Mouse (Mus musculus): ENCODE measurements at regions not wholly inside any gene's neighbourhood (a gene's known extent, or its start where the extent isn't known, plus 50 kb on each side); places are given as distances from the start of the nearest gene placed in this dataset.

DNA sequence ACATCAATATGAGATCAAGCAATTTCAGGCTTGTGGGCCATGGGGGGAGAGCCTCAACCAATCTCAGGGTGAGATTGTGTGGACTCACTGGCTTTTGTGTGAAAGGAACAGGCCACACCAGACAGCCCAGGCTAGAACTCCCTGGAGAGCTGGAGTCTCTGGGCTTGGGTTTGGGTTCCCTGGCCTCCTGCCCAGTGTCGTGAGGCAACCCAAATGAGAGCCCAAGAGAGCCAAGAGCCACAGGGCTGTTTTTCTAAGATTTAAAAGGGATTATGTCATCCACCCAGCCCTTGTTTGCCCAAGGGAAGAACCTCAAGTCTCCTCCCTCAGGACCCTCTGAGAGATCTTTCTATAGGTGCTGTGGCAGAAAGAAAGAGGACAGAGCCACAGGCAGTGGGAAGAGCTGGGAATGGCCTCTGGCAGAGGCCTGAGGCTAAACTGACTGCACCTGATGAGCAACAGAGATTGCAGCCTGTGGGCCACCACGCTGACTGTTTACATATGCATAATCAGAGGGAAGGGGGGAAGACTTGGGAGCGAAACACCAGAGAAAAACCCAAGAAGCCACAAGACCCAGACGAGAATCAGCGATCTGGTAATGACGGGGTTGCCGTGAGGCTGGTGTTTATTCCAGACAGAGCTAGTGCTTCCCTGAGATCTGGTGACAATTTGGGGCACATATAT, 92.1 kb downstream of the Bcl2l11 start:
- 43% methylated on average over 7 of the region's 7 CpGs for WGBS
- no peaks in the 10 kb centered on the region for H3K27me3 ChIP-seq (replicated peaks; ENCODE audit: low read depth, poor library complexity, severe bottlenecking)
- peak overlapping the region; percentile 54 for H3K27ac ChIP-seq (replicated peaks)
- no peak overlapping the region for H3K4me3 ChIP-seq
- H3K4me1 ChIP-seq, result peaks cover 18% of the 10 kb centered on the region
- no peaks in the 10 kb centered on the region for H3K36me3 ChIP-seq (replicated peaks)
- no peak for DNase-seq (ENCODE audit: low spot score)
- H3K9me3 ChIP-seq, result no peaks in the 10 kb centered on the region

DNA sequence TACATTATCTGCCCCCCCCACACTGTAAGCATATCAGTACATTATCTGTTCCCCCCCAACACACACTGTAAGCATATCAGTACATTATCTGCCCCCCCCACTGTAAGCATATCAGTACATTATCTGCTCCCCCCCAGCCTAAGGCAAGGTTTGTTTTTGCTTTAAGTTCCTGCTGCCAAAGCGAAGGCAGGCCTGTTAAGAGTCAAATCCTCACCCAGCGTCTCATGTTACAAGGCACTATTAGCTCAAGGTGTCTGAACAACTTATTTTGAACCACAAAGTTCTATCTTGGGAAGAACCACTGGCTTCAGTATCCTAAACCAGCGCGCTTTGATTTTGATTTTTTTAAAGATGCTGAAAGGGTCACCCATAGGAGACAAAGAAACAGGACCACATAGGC, 93.1 kb downstream of the Bcl2l11 start:
- WGBS, result 58% methylated on average over 4 of the region's 4 CpGs
- Histone ChIP-seq H3K9me3 (no peaks in the 10 kb centered on the region), H3K27ac (replicated peaks) (no peak overlapping the region), H3K36me3 (replicated peaks) (no peaks in the 10 kb centered on the region), H3K4me1 (peaks cover 18% of the 10 kb centered on the region), H3K27me3 (replicated peaks; ENCODE audit: low read depth, poor library complexity, severe bottlenecking) (no peaks in the 10 kb centered on the region), H3K4me3 (no peak overlapping the region)
- no peak for DNase-seq (ENCODE audit: low spot score)

DNA sequence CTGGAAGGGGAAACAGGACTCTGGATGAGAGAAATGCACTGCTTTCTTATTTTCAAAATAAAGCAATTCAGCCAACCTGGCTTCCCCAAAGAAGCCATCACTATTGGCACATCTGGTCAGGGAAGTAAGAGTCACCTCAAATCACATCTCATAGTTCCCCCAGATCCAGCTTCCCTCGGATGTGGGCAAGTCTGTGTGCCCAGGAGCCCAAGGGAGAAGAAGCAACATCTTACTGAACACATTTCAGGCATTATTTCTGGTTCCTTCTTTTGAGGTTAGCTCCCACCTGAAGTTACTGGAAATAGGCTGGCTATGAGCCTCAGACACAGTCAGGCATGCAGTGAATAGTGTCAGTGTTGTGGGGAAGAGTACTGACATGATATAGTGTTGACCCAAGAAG, 95.2 kb downstream of the Bcl2l11 start:
- no peaks in the 10 kb centered on the region for H3K9me3 ChIP-seq
- peaks cover 18% of the 10 kb centered on the region for H3K4me1 ChIP-seq
- H3K27ac ChIP-seq (replicated peaks), result no peak overlapping the region
- H3K27me3 ChIP-seq (replicated peaks; ENCODE audit: low read depth, poor library complexity, severe bottlenecking), result no peaks in the 10 kb centered on the region
- DNase-seq (ENCODE audit: low spot score), result no peak
- 68% methylated on average over 1 of the region's 1 CpGs for WGBS
- H3K4me3 ChIP-seq, result no peak overlapping the region
- H3K36me3 ChIP-seq (replicated peaks), result no peaks in the 10 kb centered on the region

DNA sequence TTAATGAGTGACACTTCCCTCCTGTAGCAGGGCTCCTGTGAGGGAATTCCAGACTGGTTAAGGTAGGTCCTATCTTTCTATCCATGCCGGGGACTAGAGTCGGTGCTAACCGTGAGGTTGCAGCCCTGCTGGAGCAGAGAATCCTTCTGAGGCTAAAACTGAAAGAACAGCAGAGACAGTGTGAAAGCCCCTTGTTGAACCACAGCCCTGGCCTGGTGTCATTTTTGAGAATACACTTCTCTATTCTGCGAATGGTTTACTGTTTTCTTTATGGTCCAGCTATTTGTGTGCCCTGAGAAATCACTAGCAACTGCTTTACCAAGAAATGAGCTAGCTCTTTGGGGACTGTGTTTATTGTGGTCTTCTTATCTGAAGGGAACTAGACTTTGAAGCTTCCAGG, 95.8 kb downstream of the Bcl2l11 start:
- Histone ChIP-seq H3K9me3 (no peaks in the 10 kb centered on the region), H3K27ac (replicated peaks) (no peak overlapping the region), H3K36me3 (replicated peaks) (no peaks in the 10 kb centered on the region), H3K27me3 (replicated peaks; ENCODE audit: low read depth, poor library complexity, severe bottlenecking) (no peaks in the 10 kb centered on the region), H3K4me1 (peaks cover 18% of the 10 kb centered on the region), H3K4me3 (no peak overlapping the region)
- WGBS, result 88% methylated on average over 4 of the region's 4 CpGs
- no peak for DNase-seq (ENCODE audit: low spot score)

DNA sequence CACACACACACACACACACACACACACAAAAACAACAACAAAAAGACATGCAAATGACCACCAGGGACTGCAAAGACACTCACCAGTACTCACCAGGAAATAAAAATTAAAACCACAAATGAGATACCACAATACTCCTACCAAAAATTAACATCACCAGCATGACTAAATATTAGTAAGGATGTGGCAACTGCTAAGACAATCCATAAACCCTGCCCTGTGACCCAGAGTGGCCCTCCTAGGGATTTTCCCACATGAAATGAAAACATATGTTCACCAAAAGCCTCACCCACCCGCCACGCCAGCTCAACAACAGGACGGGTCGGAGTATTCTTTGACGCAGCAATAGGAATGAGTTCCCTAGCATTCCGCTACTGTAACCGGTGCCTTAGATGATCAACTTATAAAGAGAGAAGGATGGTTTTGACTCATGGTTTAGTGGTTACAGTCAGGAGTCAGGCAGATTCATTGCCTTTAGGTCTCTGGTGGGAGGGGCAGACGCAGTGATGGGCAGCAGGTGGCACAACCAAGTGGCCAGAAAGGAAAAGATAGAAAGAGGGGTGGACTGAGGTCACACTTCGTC, 100.7 kb downstream of the Bcl2l11 start:
- no peaks in the 10 kb centered on the region for H3K9me3 ChIP-seq
- no peak for DNase-seq (ENCODE audit: low spot score)
- no peak overlapping the region for H3K4me3 ChIP-seq
- H3K27me3 ChIP-seq (replicated peaks; ENCODE audit: low read depth, poor library complexity, severe bottlenecking), result no peaks in the 10 kb centered on the region
- no peaks in the 10 kb centered on the region for H3K4me1 ChIP-seq
- H3K36me3 ChIP-seq (replicated peaks), result no peaks in the 10 kb centered on the region
- H3K27ac ChIP-seq (replicated peaks), result no peak overlapping the region
- WGBS, result 91% methylated on average over 9 of the region's 9 CpGs

DNA sequence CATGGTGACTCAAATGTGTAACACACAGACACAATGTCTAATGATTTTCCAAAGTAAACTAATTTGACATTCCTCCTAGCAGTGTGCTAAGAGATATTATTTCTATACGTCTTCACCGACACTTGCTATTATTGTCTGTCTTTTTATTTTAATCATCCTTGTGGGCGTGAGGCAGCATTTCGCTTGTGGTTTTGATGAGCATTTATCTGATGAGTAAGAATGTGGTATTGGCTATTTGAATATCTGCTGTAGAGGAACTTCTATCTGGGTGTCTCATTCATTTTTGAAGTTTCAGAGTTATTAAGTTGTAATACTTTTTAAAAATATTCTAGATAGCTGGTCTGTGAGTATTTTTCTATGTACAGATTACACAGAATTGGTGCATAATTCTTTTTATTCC, 103.9 kb downstream of the Bcl2l11 start:
- Histone ChIP-seq H3K4me3 (no peak overlapping the region), H3K4me1 (peaks cover 19% of the 10 kb centered on the region), H3K9me3 (no peaks in the 10 kb centered on the region), H3K27ac (replicated peaks) (no peak overlapping the region), H3K27me3 (replicated peaks; ENCODE audit: low read depth, poor library complexity, severe bottlenecking) (no peaks in the 10 kb centered on the region), H3K36me3 (replicated peaks) (no peaks in the 10 kb centered on the region)
- no peak for DNase-seq (ENCODE audit: low spot score)
- WGBS, result 93% methylated on average over 4 of the region's 4 CpGs

DNA sequence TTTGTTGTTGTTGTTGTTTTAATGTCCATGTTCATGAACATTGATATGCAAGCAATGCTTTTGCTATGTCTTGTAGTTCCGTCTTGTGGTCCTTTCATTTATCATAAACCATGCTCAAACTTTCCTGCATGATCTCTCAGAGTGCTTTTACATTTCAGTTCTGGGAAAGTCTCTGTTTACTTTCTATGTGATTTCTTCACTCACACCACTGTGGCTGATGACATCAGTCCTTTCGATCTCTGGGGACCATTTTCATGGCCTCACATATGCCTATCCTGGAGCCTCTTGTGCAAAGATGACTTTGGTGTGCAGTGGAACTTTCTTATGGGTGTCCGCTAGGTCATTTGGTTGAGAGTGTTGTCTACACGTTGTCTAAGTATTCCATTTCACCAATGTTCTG, 105.1 kb downstream of the Bcl2l11 start:
- no peak overlapping the region for H3K27ac ChIP-seq (replicated peaks)
- no peaks in the 10 kb centered on the region for H3K36me3 ChIP-seq (replicated peaks)
- H3K4me3 ChIP-seq, result no peak overlapping the region
- H3K9me3 ChIP-seq, result no peaks in the 10 kb centered on the region
- no peak for DNase-seq (ENCODE audit: low spot score)
- no peaks in the 10 kb centered on the region for H3K27me3 ChIP-seq (replicated peaks; ENCODE audit: low read depth, poor library complexity, severe bottlenecking)
- peaks cover 19% of the 10 kb centered on the region for H3K4me1 ChIP-seq
- WGBS, result 91% methylated on average over 4 of the region's 4 CpGs

DNA sequence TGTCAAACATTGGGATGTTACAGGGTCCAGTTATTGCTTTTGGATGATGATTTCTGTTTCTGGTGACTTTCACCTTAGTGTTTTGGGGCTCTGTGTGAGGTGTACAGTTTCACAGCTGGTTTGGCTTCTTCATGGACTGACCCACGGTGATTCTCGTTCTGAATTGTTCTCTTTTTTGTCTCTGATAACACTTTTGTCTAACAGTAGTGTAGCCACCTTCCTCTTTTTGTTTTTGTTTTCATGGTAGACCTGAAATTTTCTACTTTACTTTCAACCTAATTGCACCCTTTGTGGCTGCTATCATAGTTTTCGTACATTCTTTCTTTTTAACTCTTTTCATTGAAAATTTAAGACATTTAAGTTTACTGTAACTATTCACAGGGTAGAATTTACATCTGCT, 105.5 kb downstream of the Bcl2l11 start:
- Histone ChIP-seq H3K36me3 (replicated peaks) (no peaks in the 10 kb centered on the region), H3K4me1 (peaks cover 19% of the 10 kb centered on the region), H3K9me3 (no peaks in the 10 kb centered on the region), H3K4me3 (no peak overlapping the region), H3K27me3 (replicated peaks; ENCODE audit: low read depth, poor library complexity, severe bottlenecking) (no peaks in the 10 kb centered on the region), H3K27ac (replicated peaks) (no peak overlapping the region)
- DNase-seq (ENCODE audit: low spot score), result no peak
- WGBS, result 78% methylated on average over 3 of the region's 3 CpGs

DNA sequence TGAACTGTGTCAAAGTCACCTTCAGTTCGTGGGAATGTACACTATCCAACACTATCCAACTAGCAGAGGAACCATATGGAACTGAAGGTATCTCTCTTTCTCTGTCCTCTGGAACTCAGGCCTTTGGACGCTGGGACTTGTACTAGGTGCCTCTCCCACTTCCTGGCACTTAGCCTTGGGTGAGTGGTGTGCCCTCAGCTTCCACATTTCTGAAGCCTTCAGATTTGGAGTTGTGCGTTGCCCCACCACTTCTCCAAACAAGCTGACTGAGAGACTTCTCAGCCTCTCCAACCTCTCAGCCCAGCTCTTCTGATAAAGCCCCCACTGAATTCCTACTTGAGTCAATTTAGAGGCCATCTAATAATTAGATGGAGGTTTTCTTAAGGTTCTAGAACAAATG, 106.2 kb downstream of the Bcl2l11 start:
- H3K27ac ChIP-seq (replicated peaks), result no peak overlapping the region
- H3K4me3 ChIP-seq, result no peak overlapping the region
- 89% methylated on average over 3 of the region's 3 CpGs for WGBS
- no peaks in the 10 kb centered on the region for H3K27me3 ChIP-seq (replicated peaks; ENCODE audit: low read depth, poor library complexity, severe bottlenecking)
- peaks cover 19% of the 10 kb centered on the region for H3K4me1 ChIP-seq
- H3K9me3 ChIP-seq, result no peaks in the 10 kb centered on the region
- DNase-seq (ENCODE audit: low spot score), result no peak
- H3K36me3 ChIP-seq (replicated peaks), result no peaks in the 10 kb centered on the region

DNA sequence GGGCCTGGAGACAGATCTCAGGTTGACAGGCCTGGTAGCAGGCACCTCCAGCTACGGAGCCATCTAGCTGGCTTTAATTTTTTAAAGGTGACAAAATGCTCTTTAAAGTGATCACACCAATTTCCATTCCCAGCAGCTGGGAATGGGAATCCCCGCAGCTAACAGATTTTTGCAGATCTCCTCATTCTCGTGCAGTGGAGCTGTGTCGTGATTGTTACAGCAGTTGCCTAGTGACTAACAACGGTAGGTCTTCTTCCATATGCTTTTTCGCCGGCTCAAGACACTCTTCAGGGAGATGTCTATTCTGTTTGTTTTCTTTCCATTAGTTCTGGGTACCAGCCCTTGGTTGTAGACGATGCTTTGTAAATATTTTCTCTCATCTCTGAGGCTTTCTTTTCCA, 109.3 kb downstream of the Bcl2l11 start:
- Histone ChIP-seq H3K4me3 (no peak overlapping the region), H3K4me1 (peaks cover 21% of the 10 kb centered on the region), H3K27ac (replicated peaks) (no peak overlapping the region), H3K9me3 (no peaks in the 10 kb centered on the region), H3K36me3 (replicated peaks) (no peaks in the 10 kb centered on the region), H3K27me3 (replicated peaks; ENCODE audit: low read depth, poor library complexity, severe bottlenecking) (no peaks in the 10 kb centered on the region)
- DNase-seq (ENCODE audit: low spot score), result no peak
- 66% methylated on average over 8 of the region's 8 CpGs for WGBS

DNA sequence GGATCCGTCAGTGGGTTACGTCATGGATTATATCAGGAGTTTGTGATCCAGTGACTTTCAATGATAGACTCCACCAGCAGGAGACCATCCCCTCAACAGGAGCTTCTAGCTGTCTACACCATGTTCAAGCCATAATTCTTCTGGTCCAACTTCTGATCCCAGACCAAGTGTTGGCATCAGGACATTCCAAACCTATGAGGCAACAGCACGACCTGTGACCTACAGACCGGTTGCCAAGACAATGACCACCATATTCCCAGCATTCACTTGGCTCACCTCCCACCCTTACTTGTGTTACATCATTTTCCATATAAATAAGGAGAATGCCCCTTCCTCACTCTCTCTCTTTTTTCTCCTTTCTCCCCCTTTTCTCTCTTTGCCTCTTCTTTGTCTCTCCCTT, 113.6 kb downstream of the Bcl2l11 start:
- Histone ChIP-seq H3K27me3 (replicated peaks; ENCODE audit: low read depth, poor library complexity, severe bottlenecking) (no peaks in the 10 kb centered on the region), H3K27ac (replicated peaks) (no peak overlapping the region), H3K4me1 (peaks cover 21% of the 10 kb centered on the region), H3K36me3 (replicated peaks) (no peaks in the 10 kb centered on the region), H3K9me3 (no peaks in the 10 kb centered on the region), H3K4me3 (no peak overlapping the region)
- 95% methylated on average over 4 of the region's 4 CpGs for WGBS
- DNase-seq (ENCODE audit: low spot score), result no peak

DNA sequence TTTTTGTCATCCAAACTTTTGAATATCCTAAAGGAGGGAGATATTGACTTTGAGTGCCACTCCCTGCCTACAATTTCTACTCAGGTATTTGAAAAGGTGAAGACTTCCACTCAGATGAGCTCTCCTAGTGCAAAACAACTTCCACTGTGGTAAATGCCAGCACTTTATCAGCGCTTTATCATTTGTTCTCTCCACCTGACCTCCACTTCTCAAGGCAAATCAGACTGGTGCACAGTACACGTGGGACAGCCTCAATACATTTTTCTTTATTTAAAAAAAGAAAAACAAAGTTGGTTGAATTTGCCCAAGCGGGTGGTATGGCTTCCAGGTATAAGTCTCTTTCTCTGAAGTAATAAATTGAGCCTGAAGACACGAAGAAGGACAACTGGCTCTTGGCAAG, 114.2 kb downstream of the Bcl2l11 start:
- H3K27me3 ChIP-seq (replicated peaks; ENCODE audit: low read depth, poor library complexity, severe bottlenecking), result no peaks in the 10 kb centered on the region
- no peaks in the 10 kb centered on the region for H3K9me3 ChIP-seq
- peaks cover 21% of the 10 kb centered on the region for H3K4me1 ChIP-seq
- no peak for DNase-seq (ENCODE audit: low spot score)
- H3K36me3 ChIP-seq (replicated peaks), result no peaks in the 10 kb centered on the region
- H3K27ac ChIP-seq (replicated peaks), result peak overlapping the region; percentile 48; the same call in 1 of the 2 replicates
- 45% methylated on average over 4 of the region's 4 CpGs for WGBS
- no peak overlapping the region for H3K4me3 ChIP-seq

DNA sequence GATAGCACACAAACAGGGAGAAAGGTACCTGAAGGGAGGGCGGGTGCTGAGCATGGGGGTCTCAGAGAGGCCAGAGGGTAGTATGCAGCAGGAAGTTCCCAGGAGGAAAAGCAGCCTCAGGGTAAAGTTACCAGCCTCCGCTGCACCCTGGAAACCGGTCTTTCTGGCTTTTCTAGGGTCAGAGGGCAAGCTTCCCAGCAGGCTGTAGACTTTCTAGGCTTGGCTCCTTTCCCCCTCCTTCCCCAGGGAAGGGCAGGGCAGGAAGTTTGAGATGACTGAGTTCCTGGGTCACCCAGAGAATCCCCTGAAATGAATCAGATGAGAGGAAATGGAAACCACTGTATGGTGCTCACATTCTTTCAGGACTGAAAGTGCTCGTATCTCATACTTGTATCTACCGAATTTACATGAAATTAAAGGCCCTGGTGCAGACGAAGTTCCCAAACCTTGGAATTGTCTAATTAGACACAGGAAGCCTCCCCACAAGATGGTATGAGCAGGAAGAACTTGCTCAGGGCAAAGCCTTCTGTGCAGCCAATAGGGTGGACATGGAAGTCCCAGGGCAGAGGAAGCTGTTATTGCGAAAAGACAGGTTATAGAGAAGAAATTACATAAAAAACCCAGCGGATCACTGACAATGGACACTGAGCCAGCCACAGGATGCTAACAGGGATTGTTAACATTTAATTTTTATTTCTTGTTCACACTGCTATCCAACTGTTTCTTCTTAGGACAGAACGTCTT, 114.9 kb downstream of the Bcl2l11 start:
- Histone ChIP-seq H3K27me3 (replicated peaks; ENCODE audit: low read depth, poor library complexity, severe bottlenecking) (no peaks in the 10 kb centered on the region), H3K4me3 (no peak overlapping the region), H3K4me1 (peaks cover 21% of the 10 kb centered on the region), H3K27ac (replicated peaks) (peak overlapping the region; percentile 81), H3K9me3 (no peaks in the 10 kb centered on the region), H3K36me3 (replicated peaks) (no peaks in the 10 kb centered on the region)
- peak; percentile 64 for DNase-seq (ENCODE audit: low spot score)
- WGBS, result 15% methylated on average over 9 of the region's 9 CpGs
